Mouse (Mus musculus) G1E (cell line): ENCODE data around the gene Syf2. TPM values are rescaled to one million over a fixed set of nuclear protein-coding genes. Genes with fewer than 3 reads are reported as not detected.
"Not testable (repeated sequence)": the region's sequence is repeated elsewhere in the genome, so short reads cannot be mapped to it uniquely, and the experiment has no call there.

Experiments used
- ATAC-seq: 2 replicates; pipeline ENCODE4 v1.8.0; 2016; ENCODE audit warnings: mild to moderate bottlenecking; ENCODE audit not compliant: insufficient number of reproducible peaks, poor library complexity, low FRiP score, severe bottlenecking; ENCODE audit errors: extremely low read depth
- DNase-seq: peaks from one replicate; pipeline ENCODE4 v3.0.0; 2012; ENCODE audit warnings: low spot score
- H3K27me3 ChIP-seq: 2 replicates; pipeline ENCODE4 v1.6.1; 2012; ENCODE audit warnings: mild to moderate bottlenecking, low read length, inconsistent platforms; ENCODE audit not compliant: insufficient read depth
- H3K36me3 ChIP-seq: replicated peaks from 2 replicates; pipeline ENCODE3; 2012; ENCODE audit warnings: mild to moderate bottlenecking, inconsistent platforms
- H3K4me1 ChIP-seq: 2 replicates; pipeline ENCODE4 v1.6.1; 2012; ENCODE audit warnings: low read depth, low read length, inconsistent platforms, mixed read lengths; ENCODE audit not compliant: insufficient read depth
- H3K4me3 ChIP-seq: 2 replicates; pipeline ENCODE4 v1.5.1; 2012; ENCODE audit warnings: low read depth, mild to moderate bottlenecking, inconsistent platforms, low read length, moderate library complexity, mixed read lengths
- H3K9me3 ChIP-seq: replicated peaks from 2 replicates; pipeline ENCODE4 v1.6.1; 2012; ENCODE audit warnings: inconsistent platforms
- CTCF ChIP-seq: IDR thresholded peaks from 2 replicates; pipeline ENCODE4 v1.5.1; 2012; ENCODE audit warnings: low read depth, low read length, inconsistent platforms, mixed read lengths
- GATA1 ChIP-seq: IDR thresholded peaks from 2 replicates; pipeline ENCODE4 v1.6.1; 2012; ENCODE audit warnings: borderline replicate concordance, low read length, inconsistent platforms, mixed read lengths
- GATA2 ChIP-seq: IDR thresholded peaks from 2 replicates; pipeline ENCODE4 v1.6.1; 2012; ENCODE audit warnings: low read depth, low read length, inconsistent platforms, borderline replicate concordance
- POLR2AphosphoS5 ChIP-seq: IDR thresholded peaks from 2 replicates; pipeline ENCODE4 v1.6.1; 2012; ENCODE audit warnings: low read depth, low read length, inconsistent platforms; ENCODE audit not compliant: insufficient replicate concordance
- TAL1 ChIP-seq: conservative IDR thresholded peaks from 2 replicates; pipeline ENCODE4 v1.6.1; 2012; ENCODE audit warnings: low read depth, low read length, inconsistent platforms, mixed read lengths
- polyA plus RNA-seq: library from polyadenylated mRNA; stranded (reverse); fragments of >175 nt; gene quantifications from 2 replicates; pipeline ENCODE4 v1.2.3, GENCODE M21; 2012
- total RNA-seq, 2 experiments: library from RNA; stranded (forward) in 1 of 2; stranded (reverse) in 1 of 2; fragments of 200-1000 nt in 1 of 2; fragments of >200 nt in 1 of 2; fragmentation: Nextera tagmentation in 1 of 2; gene quantifications; 2 replicates each; pipeline ENCODE4 v1.2.3; 2014 to 2017

Gene Syf2
- total and polyA plus RNA-seq, 3 experiments: 48.8 to 187 (median 52.3) TPM

DNA sequence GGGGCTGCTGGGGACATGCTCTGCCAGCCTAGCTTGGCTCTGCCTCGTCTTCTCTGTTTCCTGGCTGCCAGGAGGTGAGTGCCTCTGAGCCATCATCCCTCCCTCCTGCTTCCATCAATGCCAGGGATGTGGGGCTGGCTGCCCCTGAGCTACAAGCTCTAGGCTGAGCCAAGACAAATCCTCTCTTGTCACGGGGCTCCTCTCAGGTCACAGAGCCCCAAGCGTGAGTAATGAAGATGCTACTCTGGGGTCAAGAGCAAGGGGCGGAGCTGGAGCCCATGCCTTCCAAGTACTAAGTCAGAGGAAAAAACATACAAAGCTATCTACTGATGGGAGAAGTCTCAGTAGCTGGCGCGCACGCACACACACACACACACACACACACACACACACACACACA is 27.7 kb upstream of the Syf2 start:
- H3K4me3 ChIP-seq: no peak overlapping the region
- ATAC-seq (no peak), DNase-seq (no peak)
- H3K9me3 ChIP-seq: no peaks in the 10 kb centered on the region
- no peaks in the 10 kb centered on the region for H3K27me3 ChIP-seq
- no peak for TF ChIP-seq CTCF
- TF ChIP-seq GATA2: no peak
- TF ChIP-seq POLR2AphosphoS5: no peak
- no peak for TF ChIP-seq GATA1
- TF ChIP-seq TAL1: no peak
- peaks cover 14% of the 10 kb centered on the region; the same call in 1 of the 2 replicates for H3K4me1 ChIP-seq
- peaks cover 99% of the 10 kb centered on the region for H3K36me3 ChIP-seq

DNA sequence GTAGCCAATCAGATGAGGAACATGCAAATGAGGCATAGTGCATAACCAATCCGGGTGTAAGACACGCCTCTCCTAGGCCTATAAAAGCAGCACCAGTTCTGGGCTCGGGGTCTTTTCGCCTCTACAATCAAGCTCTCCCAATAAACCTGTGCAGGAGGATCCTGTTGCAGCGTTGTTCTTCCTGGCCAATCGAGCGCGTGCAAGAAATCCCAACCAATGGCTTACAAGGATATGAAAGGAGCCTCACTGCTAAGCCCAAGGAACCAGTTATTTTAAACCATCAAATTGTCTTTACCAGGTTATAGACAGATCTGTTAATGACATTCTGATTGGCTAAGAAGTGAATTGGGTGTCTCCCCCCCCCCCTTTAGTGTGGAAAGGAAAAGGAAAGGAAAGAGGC is 19.3 kb upstream of the Syf2 start:
- Histone ChIP-seq H3K36me3 (peaks cover 60% of the 10 kb centered on the region), H3K4me1 (peaks cover 48% of the 10 kb centered on the region)
- DNase-seq, H3K4me3 ChIP-seq, ATAC-seq, H3K27me3 ChIP-seq, H3K9me3 ChIP-seq: not testable (repeated sequence)

DNA sequence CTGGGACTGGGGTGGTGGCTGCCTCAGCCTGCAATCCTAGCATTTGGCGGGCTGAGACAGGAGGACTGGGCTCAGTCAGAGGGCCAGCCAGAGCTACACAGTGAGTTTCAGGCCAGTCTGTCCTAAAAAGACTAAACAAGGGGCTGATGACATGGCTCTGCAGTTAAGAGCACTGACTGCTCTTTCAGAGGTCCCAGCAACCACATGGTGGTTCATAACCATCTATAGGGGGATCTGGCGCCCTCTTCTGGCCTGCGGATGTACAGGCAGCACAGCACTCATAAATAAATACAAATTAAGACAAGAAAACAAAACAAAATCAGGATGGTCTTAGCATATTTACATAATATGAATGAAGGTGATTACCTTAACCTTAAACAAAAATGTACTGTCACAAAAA is 17.3 kb upstream of the Syf2 start:
- TF ChIP-seq GATA2: no peak
- TF ChIP-seq GATA1: no peak
- peak; percentile 90 for TF ChIP-seq CTCF
- no peak for DNase-seq

DNA sequence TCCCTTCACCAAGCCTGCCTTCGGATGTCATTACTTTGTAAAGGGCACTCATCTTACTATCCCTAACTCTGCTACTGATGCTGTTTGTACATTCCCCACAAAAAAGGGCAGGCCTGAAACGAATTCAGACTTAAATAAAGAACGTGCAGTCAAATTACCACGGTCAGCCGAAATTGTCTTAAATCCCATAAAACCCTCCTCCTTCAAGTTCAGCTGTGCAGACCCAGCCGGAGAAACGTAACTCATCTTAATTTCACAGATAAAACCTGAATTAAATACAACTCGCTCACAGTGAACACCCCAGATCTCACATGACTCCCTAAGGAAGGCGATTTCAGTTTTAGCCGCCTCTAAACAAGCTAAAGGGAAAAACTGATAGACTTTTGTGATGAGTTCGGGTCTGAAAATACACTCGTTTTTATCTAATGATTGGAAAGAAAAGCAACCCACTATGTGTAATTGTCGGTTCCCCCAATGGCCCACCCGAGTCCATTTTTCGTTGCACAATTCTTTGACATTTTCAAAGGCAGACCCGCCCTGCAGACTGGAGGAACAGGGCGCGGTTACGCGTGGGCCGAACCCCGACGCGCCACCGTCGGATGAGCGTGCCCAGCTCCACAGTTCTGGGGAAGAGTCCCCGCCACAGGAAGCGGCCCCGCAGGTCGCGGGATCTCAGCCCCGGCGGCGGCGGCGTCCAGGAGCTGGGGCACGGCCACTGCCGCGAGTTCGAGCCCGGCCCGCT is 16.4 kb upstream of the Syf2 start:
- peak overlapping the region; percentile 89 for H3K4me3 ChIP-seq
- H3K4me1 ChIP-seq: peaks cover 56% of the 10 kb centered on the region
- H3K27me3 ChIP-seq: no peaks in the 10 kb centered on the region
- TF ChIP-seq TAL1 (no peak), GATA2 (no peak), POLR2AphosphoS5 (no peak), GATA1 (no peak), CTCF (no peak)
- H3K9me3 ChIP-seq: no peaks in the 10 kb centered on the region
- H3K36me3 ChIP-seq: peaks cover 31% of the 10 kb centered on the region
- ATAC-seq (no peak), DNase-seq (no peak)

More for the DNA sequence above, 17.3 kb upstream of the Syf2 start:
- Histone ChIP-seq H3K4me3 (peak overlapping the region; percentile 66; the same call in 1 of the 2 replicates), H3K27me3 (no peaks in the 10 kb centered on the region), H3K9me3 (no peaks in the 10 kb centered on the region), H3K36me3 (peaks cover 39% of the 10 kb centered on the region), H3K4me1 (peaks cover 57% of the 10 kb centered on the region)
- ATAC-seq: no peak

DNA sequence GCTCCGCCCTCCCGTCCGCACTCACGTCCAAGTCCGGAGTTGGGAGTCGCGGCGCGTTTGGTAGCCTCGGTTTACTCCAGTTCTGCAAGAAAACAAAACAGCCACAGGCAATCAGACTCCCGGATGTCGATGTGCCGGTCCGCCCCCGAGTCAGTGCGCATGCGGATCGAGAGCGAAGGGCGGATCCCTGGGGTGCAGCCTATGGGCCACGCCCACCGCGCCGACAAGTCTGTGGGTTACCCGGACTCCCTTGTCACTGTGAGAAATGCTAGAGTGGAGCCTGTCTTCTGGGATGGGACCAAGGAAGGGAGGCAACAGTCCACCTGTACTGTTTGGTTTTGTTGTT is 15.9 kb upstream of the Syf2 start, which contains the start of gene Tmem50a:
Gene Tmem50a (minus strand): TSS at position 161 of the 346 bp plus-strand sequence.
- Histone ChIP-seq H3K4me3 (peak within 1 kb of the TSS; percentile 89), H3K36me3 (peaks cover 26% of the 10 kb centered on the region), H3K4me1 (peaks cover 57% of the 10 kb centered on the region), H3K9me3 (no peaks in the 10 kb centered on the region), H3K27me3 (no peaks in the 10 kb centered on the region)
- ATAC-seq (0 out of 2 replicates have a peak, but pooled peaks have one; percentile 48), DNase-seq (peak; percentile 92)
- TF ChIP-seq GATA1 (no peak), TAL1 (no peak), POLR2AphosphoS5 (no peak), CTCF (no peak), GATA2 (no peak)

DNA sequence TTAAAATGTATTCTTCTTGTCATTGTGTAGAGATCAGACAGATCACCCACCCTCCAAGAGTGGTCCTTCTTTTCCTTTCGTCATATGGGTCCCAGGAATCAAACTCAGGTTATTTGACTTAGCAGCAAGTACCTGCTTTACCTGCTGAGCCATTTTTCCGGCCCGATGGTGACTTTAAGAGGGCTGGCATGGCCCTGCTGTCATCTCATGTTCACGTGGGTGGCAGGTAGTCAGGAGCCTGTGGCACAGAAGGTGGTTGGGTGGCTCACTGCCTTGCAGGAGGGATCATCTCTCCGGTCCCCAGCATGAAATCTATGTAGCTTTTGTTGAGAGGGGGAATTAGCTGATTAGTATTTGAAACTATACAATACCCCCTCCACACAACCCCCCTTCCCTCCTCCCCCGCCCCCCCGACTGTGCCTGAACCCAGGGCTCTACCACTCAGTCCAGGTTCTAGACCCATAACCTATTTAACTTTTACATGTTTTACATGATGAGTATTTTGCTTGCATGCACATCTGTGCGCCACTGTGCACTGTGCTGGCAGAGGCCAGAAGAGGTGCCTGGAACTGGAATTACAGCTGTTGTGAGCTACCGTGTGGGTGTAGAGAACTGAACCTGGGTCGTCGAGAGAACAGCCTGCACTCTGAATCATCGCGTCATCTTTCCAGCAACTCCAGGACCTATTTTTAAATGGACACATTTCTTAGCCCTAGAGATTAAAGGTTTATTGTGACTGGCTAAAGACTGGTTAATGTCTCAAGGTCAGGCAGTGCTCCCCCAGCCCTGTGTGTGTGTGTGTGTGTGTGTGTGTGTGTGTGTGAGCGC is 15.3 kb upstream of the Syf2 start:
- TF ChIP-seq GATA2: no peak
- no peak for TF ChIP-seq POLR2AphosphoS5
- TF ChIP-seq GATA1: no peak
- H3K27me3 ChIP-seq: no peaks in the 10 kb centered on the region
- ATAC-seq (no peak), DNase-seq (no peak)
- H3K36me3 ChIP-seq: peaks cover 22% of the 10 kb centered on the region
- peaks cover 63% of the 10 kb centered on the region for H3K4me1 ChIP-seq
- H3K9me3 ChIP-seq: no peaks in the 10 kb centered on the region
- H3K4me3 ChIP-seq: peak overlapping the region; percentile 89; the same call in 1 of the 2 replicates
